Mouse (Mus musculus) intestine, embryonic 14.5 days (tissue): ENCODE measurements around the gene Rars2. TPM values are rescaled to one million over a fixed set of nuclear protein-coding genes. Genes with fewer than 3 reads are reported as not detected.

Experiments
- ATAC-seq: fragments of 200-750 bp; cut with Nextera tagmentation; replicated peaks from 2 replicates; pipeline ENCODE4 v1.8.0; 2017; ENCODE audit warnings: low read depth, moderate number of reproducible peaks, moderate TSS enrichment, moderate library complexity; ENCODE audit not compliant: low FRiP score, low TSS enrichment
- DNase-seq: peaks from one replicate; pipeline ENCODE4 v3.0.0-alpha.2; 2018; ENCODE audit warnings: low spot score
- H3K27ac ChIP-seq: fragments of 300-500 bp; sonication (generic); 2 replicates; pipeline ENCODE4 v1.5.1; 2014; ENCODE audit warnings: low read depth, mild to moderate bottlenecking, control low read depth
- H3K27me3 ChIP-seq: fragments of 300-500 bp; sonication (generic); replicated peaks from 2 replicates; pipeline ENCODE4 v1.6.1; 2014; ENCODE audit warnings: low read length, control low read depth; ENCODE audit not compliant: control insufficient read depth, insufficient read depth
- H3K36me3 ChIP-seq: fragments of 300-500 bp; sonication (generic); 2 replicates; pipeline ENCODE4 v1.6.1; 2014; ENCODE audit warnings: low read length, control low read depth; ENCODE audit not compliant: control insufficient read depth, insufficient read depth
- H3K4me1 ChIP-seq: fragments of 300-500 bp; sonication (generic); replicated peaks from 2 replicates; pipeline ENCODE4 v1.6.1; 2014; ENCODE audit warnings: low read length, control low read depth, mixed read lengths; ENCODE audit not compliant: control insufficient read depth, insufficient read depth
- H3K4me2 ChIP-seq: fragments of 300-500 bp; sonication (generic); 2 replicates; pipeline ENCODE4 v1.6.1; 2014; ENCODE audit warnings: low read length
- H3K4me3 ChIP-seq: fragments of 300-500 bp; sonication (generic); 2 replicates; pipeline ENCODE4 v1.5.1; 2014; ENCODE audit warnings: low read depth, low read length, control low read depth, mixed read lengths
- H3K9ac ChIP-seq: fragments of 300-500 bp; sonication (generic); 2 replicates; pipeline ENCODE4 v1.6.1; 2014; ENCODE audit warnings: mild to moderate bottlenecking, low read length
- H3K9me3 ChIP-seq: fragments of 300-500 bp; sonication (generic); 2 replicates; pipeline ENCODE4 v1.6.1; 2016; ENCODE audit warnings: low read length, control low read depth; ENCODE audit not compliant: control insufficient read depth
- WGBS: fragments of 180-500 bp; shearing (Covaris S2); extraction: QIAGEN DNeasy Blood & Tissue Kit; methylation state at CpG from one replicate; pipeline ENCODE4 v1.1.7; 2014; 5-methylcytosine and 5-hydroxymethylcytosine counted together
- polyA plus RNA-seq: library from polyadenylated mRNA; unstranded; fragments of >200 nt; fragmentation: Nextera tagmentation; extraction: Ambion mirVana; gene quantifications from 2 replicates; pipeline ENCODE4 v1.2.1, GENCODE M21; 2014

Gene Rars2
- polyA plus RNA-seq, 1 experiment from 2014 or later: 62.2 TPM

- no peak overlapping the region for H3K9ac ChIP-seq
- 87% methylated on average over 1 of the region's 1 CpGs for WGBS
- H3K4me2 ChIP-seq: no peak overlapping the region
- peaks cover 61% of the 10 kb centered on the region for H3K36me3 ChIP-seq
- no peak overlapping the region for H3K27ac ChIP-seq
- no peaks in the 10 kb centered on the region for H3K27me3 ChIP-seq
- DNase-seq: no peak
- no peaks in the 10 kb centered on the region for H3K9me3 ChIP-seq
- no peaks in the 10 kb centered on the region for H3K4me1 ChIP-seq
- no peak for ATAC-seq
- H3K4me3 ChIP-seq: no peak overlapping the region
These were observed 15.2 kb downstream of the Rars2 start for GRCm38 (mm10) chr4:34629956-34630355.

- Histone ChIP-seq H3K27ac (no peak overlapping the region), H3K4me2 (no peak overlapping the region), H3K4me1 (no peaks in the 10 kb centered on the region), H3K9ac (no peak overlapping the region), H3K36me3 (peaks cover 36% of the 10 kb centered on the region), H3K27me3 (no peaks in the 10 kb centered on the region), H3K9me3 (no peaks in the 10 kb centered on the region), H3K4me3 (no peak overlapping the region)
- ATAC-seq (no peak), DNase-seq (no peak)
- 96% methylated on average over 7 of the region's 7 CpGs for WGBS
These were observed 19.4 kb downstream of the Rars2 start for GRCm38 (mm10) chr4:34634129-34634528.

GRCm38 (mm10) chr4:34636036-34636435 lies 21.3 kb downstream of the Rars2 start:
- ATAC-seq (no peak), DNase-seq (no peak)
- no peak overlapping the region for H3K4me2 ChIP-seq
- H3K4me3 ChIP-seq: no peak overlapping the region
- H3K27me3 ChIP-seq: no peaks in the 10 kb centered on the region
- no peaks in the 10 kb centered on the region for H3K9me3 ChIP-seq
- 81% methylated on average over 5 of the region's 5 CpGs for WGBS
- H3K9ac ChIP-seq: no peak overlapping the region
- no peak overlapping the region for H3K27ac ChIP-seq
- no peaks in the 10 kb centered on the region for H3K4me1 ChIP-seq
- H3K36me3 ChIP-seq: peaks cover 33% of the 10 kb centered on the region

- Histone ChIP-seq H3K27ac (no peak overlapping the region), H3K4me1 (no peaks in the 10 kb centered on the region), H3K27me3 (no peaks in the 10 kb centered on the region), H3K4me2 (no peak overlapping the region), H3K9ac (no peak overlapping the region), H3K9me3 (no peaks in the 10 kb centered on the region), H3K4me3 (no peak overlapping the region), H3K36me3 (peaks cover 33% of the 10 kb centered on the region)
- ATAC-seq: no peak
- WGBS: 86% methylated on average over 7 of the region's 7 CpGs
- DNase-seq: no peak
These were observed 22.6 kb downstream of the Rars2 start for GRCm38 (mm10) chr4:34637386-34637785.

- DNase-seq (no peak), ATAC-seq (no peak)
- Histone ChIP-seq H3K4me3 (no peak overlapping the region), H3K4me1 (no peaks in the 10 kb centered on the region), H3K9ac (no peak overlapping the region), H3K4me2 (no peak overlapping the region), H3K27ac (no peak overlapping the region), H3K36me3 (peaks cover 38% of the 10 kb centered on the region), H3K9me3 (no peaks in the 10 kb centered on the region), H3K27me3 (no peaks in the 10 kb centered on the region)
- WGBS: 82% methylated on average over 4 of the region's 4 CpGs
These were observed 23.1 kb downstream of the Rars2 start for GRCm38 (mm10) chr4:34637851-34638250.

GRCm38 (mm10) chr4:34639745-34640364 lies 25.1 kb downstream of the Rars2 start:
- H3K9ac ChIP-seq: no peak overlapping the region
- no peak overlapping the region for H3K4me2 ChIP-seq
- WGBS: 81% methylated on average over 5 of the region's 5 CpGs
- H3K36me3 ChIP-seq: peaks cover 35% of the 10 kb centered on the region
- H3K27ac ChIP-seq: no peak overlapping the region
- no peak for DNase-seq
- ATAC-seq: no peak
- H3K4me3 ChIP-seq: no peak overlapping the region
- no peaks in the 10 kb centered on the region for H3K4me1 ChIP-seq
- H3K9me3 ChIP-seq: no peaks in the 10 kb centered on the region
- no peaks in the 10 kb centered on the region for H3K27me3 ChIP-seq

- Histone ChIP-seq H3K4me3 (no peak overlapping the region), H3K9ac (no peak overlapping the region), H3K36me3 (peaks cover 40% of the 10 kb centered on the region), H3K9me3 (no peaks in the 10 kb centered on the region), H3K27ac (no peak overlapping the region), H3K4me2 (no peak overlapping the region), H3K4me1 (no peaks in the 10 kb centered on the region), H3K27me3 (no peaks in the 10 kb centered on the region)
- no peak for DNase-seq
- ATAC-seq: no peak
- WGBS: 90% methylated on average over 3 of the region's 3 CpGs
These were observed 26.0 kb downstream of the Rars2 start for GRCm38 (mm10) chr4:34640731-34641130.

- Histone ChIP-seq H3K4me3 (no peak overlapping the region), H3K27ac (no peak overlapping the region), H3K4me1 (no peaks in the 10 kb centered on the region), H3K4me2 (no peak overlapping the region), H3K27me3 (no peaks in the 10 kb centered on the region), H3K9ac (no peak overlapping the region), H3K9me3 (no peaks in the 10 kb centered on the region), H3K36me3 (peaks cover 61% of the 10 kb centered on the region)
- no peak for DNase-seq
- no peak for ATAC-seq
These were observed 30.0 kb downstream of the Rars2 start for GRCm38 (mm10) chr4:34644779-34645178.

GRCm38 (mm10) chr4:34653179-34653578 lies 38.4 kb downstream of the Rars2 start:
- Histone ChIP-seq H3K27ac (no peak overlapping the region), H3K9me3 (no peaks in the 10 kb centered on the region), H3K9ac (no peak overlapping the region), H3K4me1 (no peaks in the 10 kb centered on the region), H3K27me3 (no peaks in the 10 kb centered on the region), H3K4me3 (no peak overlapping the region), H3K4me2 (no peak overlapping the region), H3K36me3 (peaks cover 72% of the 10 kb centered on the region)
- DNase-seq (no peak), ATAC-seq (no peak)
- 92% methylated on average over 7 of the region's 7 CpGs for WGBS
